Comparison of ENCODE assay signal across 20 mouse cellular contexts in the genomic region with DNA sequence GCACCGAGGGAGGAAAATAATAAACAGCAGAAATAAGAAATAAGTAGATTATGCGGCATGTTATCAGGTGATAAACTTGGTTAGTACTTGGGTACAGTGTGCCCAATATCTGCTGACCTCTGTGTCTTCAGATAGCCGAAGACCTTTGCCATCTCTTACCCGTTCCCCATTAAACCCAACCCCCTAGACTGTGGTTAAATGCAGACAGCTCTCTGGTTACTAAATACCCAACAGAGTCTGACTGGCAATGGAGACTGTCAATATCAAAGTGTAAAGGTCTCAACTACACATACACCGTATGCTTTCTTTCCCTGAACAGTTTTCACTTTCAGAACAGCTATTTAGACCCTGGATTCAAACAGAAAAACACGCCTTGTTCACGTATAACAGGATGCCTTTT. TPM values are rescaled to one million over a fixed set of nuclear protein-coding genes. Genes with fewer than 3 reads are reported as not detected.
DNase-seq lines count a peak whose midpoint lies in the region; ATAC-seq and TF ChIP-seq lines count a peak whose summit lies in the region.
"Had no signal": no experiment of that assay in that cellular context is flagged by ENCODE, and none has a peak within 500 bp of the region (broad histone marks: within the 10 kb centered on the region; RNA-seq: fewer than 3 reads in every experiment).

No protein-coding gene starts in this region.

- no peak for TF ChIP-seq EP300 in stomach, postnatal 0 days (optimal IDR thresholded peaks at IDR 0.05)

- no peak for DNase-seq in stomach, postnatal 0 days (ENCODE audit: low spot score)
- peak; percentile 52 for DNase-seq in kidney, postnatal 14 days
- DNase-seq in forebrain, embryonic 14.5 days (ENCODE audit: low spot score), result no peak
- no peak for DNase-seq in spleen, postnatal 14 days (ENCODE audit: low spot score in 2 of 2)
- DNase-seq in left cerebral cortex, adult 18-20 months (ENCODE audit: low spot score in 2 of 2), result no peak
- DNase-seq: adrenal gland, adult 8-10 months; cerebellum, adult 8-10 months; heart, postnatal 10 days; lung, embryonic 14.5 days; lung, postnatal 36 days; right cerebral cortex, postnatal 14 days had no signal

- 79% methylated on average over 7 of the region's 7 CpGs for WGBS in stomach, embryonic 15.5 days
- 73% methylated on average over 7 of the region's 7 CpGs for WGBS in stomach, postnatal 0 days
- WGBS in liver, embryonic 15.5 days (ENCODE audit: insufficient replicate concordance), result 44% methylated on average over 7 of the region's 7 CpGs
- WGBS in forebrain, embryonic 14.5 days, result 88% methylated on average over 7 of the region's 7 CpGs

- no peak overlapping the region for H3K9ac ChIP-seq in stomach, embryonic 15.5 days
- H3K9ac ChIP-seq in stomach, postnatal 0 days (ENCODE audit: low read length), result no peak overlapping the region
- no peak overlapping the region for H3K9ac ChIP-seq in liver, embryonic 15.5 days
- no peak overlapping the region for H3K9ac ChIP-seq in forebrain, embryonic 14.5 days (ENCODE audit: low read length)
- H3K9ac ChIP-seq: hindbrain, embryonic 12.5 days; lung, embryonic 14.5 days had no signal

- ATAC-seq in stomach, embryonic 15.5 days (ENCODE audit: insufficient read depth, low FRiP score, low read depth), result peak; percentile 39; the same call in 1 of the 2 replicates
- ATAC-seq in stomach, postnatal 0 days (ENCODE audit: low FRiP score, low TSS enrichment), result no peak
- ATAC-seq in liver, embryonic 15.5 days (ENCODE audit: insufficient read depth), result peak; percentile 65
- ATAC-seq in forebrain, embryonic 14.5 days, result no peak
- ATAC-seq: inflammation-experienced regulatory T-cells, adult 6 months; Patski had no signal

- no peaks in the 10 kb centered on the region for H3K9me3 ChIP-seq in stomach, embryonic 15.5 days
- no peaks in the 10 kb centered on the region for H3K9me3 ChIP-seq in stomach, postnatal 0 days (ENCODE audit: control insufficient read depth, low read length)
- H3K9me3 ChIP-seq in liver, embryonic 15.5 days (replicated peaks), result no peaks in the 10 kb centered on the region
- no peaks in the 10 kb centered on the region for H3K9me3 ChIP-seq in forebrain, embryonic 14.5 days (replicated peaks; ENCODE audit: control insufficient read depth, low read length)
- H3K9me3 ChIP-seq: forebrain, embryonic 10.5 days; hindbrain, embryonic 12.5 days; midbrain, embryonic 10.5 days had no signal

- H3K4me3 ChIP-seq in stomach, embryonic 15.5 days (replicated peaks), result no peak overlapping the region
- no peak overlapping the region for H3K4me3 ChIP-seq in stomach, postnatal 0 days (ENCODE audit: low read depth, low read length)
- no peak overlapping the region for H3K4me3 ChIP-seq in liver, embryonic 15.5 days (replicated peaks)
- no peak overlapping the region for H3K4me3 ChIP-seq in forebrain, embryonic 14.5 days (ENCODE audit: low read depth, low read length)
- H3K4me3 ChIP-seq: forebrain, embryonic 10.5 days; hindbrain, embryonic 12.5 days; left cerebral cortex, adult 2 months; midbrain, embryonic 10.5 days had no signal

- H3K4me1 ChIP-seq in stomach, embryonic 15.5 days, result no peaks in the 10 kb centered on the region
- H3K4me1 ChIP-seq in stomach, postnatal 0 days (replicated peaks; ENCODE audit: control insufficient read depth, insufficient read depth), result no peaks in the 10 kb centered on the region
- peaks cover 25% of the 10 kb centered on the region for H3K4me1 ChIP-seq in liver, embryonic 15.5 days (replicated peaks)
- H3K4me1 ChIP-seq in forebrain, embryonic 14.5 days (ENCODE audit: control insufficient read depth, insufficient read depth, low read length), result no peaks in the 10 kb centered on the region

- H3K4me2 ChIP-seq in stomach, embryonic 15.5 days, result no peak overlapping the region
- H3K4me2 ChIP-seq in stomach, postnatal 0 days (replicated peaks; ENCODE audit: low read depth), result no peak overlapping the region
- H3K4me2 ChIP-seq in liver, embryonic 15.5 days, result no peak overlapping the region
- H3K4me2 ChIP-seq in forebrain, embryonic 14.5 days (ENCODE audit: low read length), result no peak overlapping the region
- H3K4me2 ChIP-seq: heart, embryonic 11.5 days; hindbrain, embryonic 12.5 days; lung, embryonic 14.5 days had no signal

- H3K36me3 ChIP-seq in stomach, embryonic 15.5 days, result no peaks in the 10 kb centered on the region
- H3K36me3 ChIP-seq in stomach, postnatal 0 days (ENCODE audit: control insufficient read depth, insufficient read depth, low read length), result no peaks in the 10 kb centered on the region
- no peaks in the 10 kb centered on the region for H3K36me3 ChIP-seq in liver, embryonic 15.5 days (replicated peaks)
- H3K36me3 ChIP-seq in forebrain, embryonic 14.5 days (ENCODE audit: control insufficient read depth, insufficient read depth, low read length), result no peaks in the 10 kb centered on the region
- H3K36me3 ChIP-seq: forebrain, embryonic 10.5 days; hindbrain, embryonic 12.5 days; midbrain, embryonic 10.5 days had no signal

- H3K27me3 ChIP-seq in stomach, embryonic 15.5 days (replicated peaks), result no peaks in the 10 kb centered on the region
- no peaks in the 10 kb centered on the region for H3K27me3 ChIP-seq in stomach, postnatal 0 days (ENCODE audit: control insufficient read depth, insufficient read depth, low read length)
- no peaks in the 10 kb centered on the region for H3K27me3 ChIP-seq in liver, embryonic 15.5 days
- H3K27me3 ChIP-seq in forebrain, embryonic 14.5 days (replicated peaks; ENCODE audit: control insufficient read depth, insufficient read depth, low read length), result no peaks in the 10 kb centered on the region
- H3K27me3 ChIP-seq: Patski had no signal

- H3K27ac ChIP-seq in stomach, embryonic 15.5 days, result no peak overlapping the region
- H3K27ac ChIP-seq in stomach, postnatal 0 days (replicated peaks), result no peak overlapping the region
- H3K27ac ChIP-seq in liver, embryonic 15.5 days (replicated peaks), result peak overlapping the region; percentile 68
- H3K27ac ChIP-seq in forebrain, embryonic 14.5 days (ENCODE audit: low read depth, low read length), result no peak overlapping the region
- H3K27ac ChIP-seq: forebrain, embryonic 10.5 days; hindbrain, embryonic 12.5 days; left cerebral cortex, adult 2 months had no signal

- no peak for TF ChIP-seq CTCF in stomach, postnatal 0 days (IDR thresholded peaks at IDR 0.05; ENCODE audit: low read depth)

RNA-seq across cellular contexts. Expression of a gene that starts 39.2 kb away (rescaled TPM):
- polyA plus RNA-seq in stomach, embryonic 15.5 days (2015; fragmentation: Nextera tagmentation; extraction: Ambion mirVana), result 48.9 and 50.1 TPM in 2 replicates
- polyA plus RNA-seq in stomach, postnatal 0 days (2015; fragmentation: Nextera tagmentation; extraction: Ambion mirVana), result 38.7 and 41.3 TPM in 2 replicates
- 12.1 and 14.7 TPM in 2 replicates for polyA plus RNA-seq in liver, embryonic 15.5 days (2015; fragmentation: Nextera tagmentation; extraction: Ambion mirVana)
- polyA plus RNA-seq in forebrain, embryonic 14.5 days (2014; fragmentation: Nextera tagmentation; extraction: Ambion mirVana), result 93.0 and 112 TPM in 2 replicates
- 10 to 100 TPM; 40.2 to 50.3 TPM for total RNA-seq in left cerebral cortex, adult 18-20 months (2021)

Comparison
In these comparisons a context has a peak if more than half of its experiments do, and no peak if none do; other contexts are left out.
1. ATAC-seq: peak in stomach, embryonic 15.5 days (single experiment) and liver, embryonic 15.5 days (single experiment); none in stomach, postnatal 0 days (single experiment) and forebrain, embryonic 14.5 days (single experiment).